Mouse (Mus musculus) urinary bladder, postnatal 10 days (tissue): Measurements from ENCODE around the gene Rtbdn.

Source experiments
- DNase-seq: peaks from one replicate; pipeline ENCODE4 v3.0.0; 2022; ENCODE audit warnings: low spot score

Rtbdn gene

DNA sequence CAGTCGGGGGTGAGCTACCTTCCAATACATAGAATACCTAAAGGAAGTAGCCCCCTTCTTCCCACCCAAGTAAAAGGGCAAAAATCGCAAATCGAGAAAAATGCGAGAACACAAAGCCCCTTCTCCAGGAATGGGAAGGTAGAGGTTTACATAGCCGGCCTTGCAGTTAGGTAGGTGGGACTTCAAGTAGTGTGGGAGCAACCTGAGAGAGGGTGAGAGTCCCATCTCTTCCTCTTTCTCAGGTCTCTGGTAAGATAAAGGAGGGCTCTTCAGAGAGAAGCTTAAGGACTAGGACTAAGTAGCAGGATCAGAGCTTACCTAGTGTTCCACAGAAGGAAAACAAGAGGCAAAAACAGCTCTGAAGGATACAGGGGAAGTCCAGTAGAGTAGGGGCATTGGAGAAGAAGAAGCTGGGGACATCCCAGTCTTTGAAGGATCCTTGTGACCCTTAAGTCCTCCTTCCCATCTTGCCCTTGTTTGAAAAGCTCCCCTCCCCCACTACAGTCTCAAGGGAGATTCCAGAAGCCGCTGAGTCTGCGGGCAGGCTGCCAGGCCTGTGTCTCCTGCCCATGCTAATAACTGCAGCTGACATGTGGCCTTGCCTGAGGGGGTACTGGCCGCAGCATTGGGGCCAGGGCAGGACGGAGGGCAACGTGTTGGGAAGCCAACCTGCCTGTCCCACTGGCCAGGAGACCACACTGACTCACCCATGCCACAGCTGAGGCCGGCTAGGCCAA, 34.0 kb downstream of the Rtbdn start:
- DNase-seq, result peak; percentile 57

DNA sequence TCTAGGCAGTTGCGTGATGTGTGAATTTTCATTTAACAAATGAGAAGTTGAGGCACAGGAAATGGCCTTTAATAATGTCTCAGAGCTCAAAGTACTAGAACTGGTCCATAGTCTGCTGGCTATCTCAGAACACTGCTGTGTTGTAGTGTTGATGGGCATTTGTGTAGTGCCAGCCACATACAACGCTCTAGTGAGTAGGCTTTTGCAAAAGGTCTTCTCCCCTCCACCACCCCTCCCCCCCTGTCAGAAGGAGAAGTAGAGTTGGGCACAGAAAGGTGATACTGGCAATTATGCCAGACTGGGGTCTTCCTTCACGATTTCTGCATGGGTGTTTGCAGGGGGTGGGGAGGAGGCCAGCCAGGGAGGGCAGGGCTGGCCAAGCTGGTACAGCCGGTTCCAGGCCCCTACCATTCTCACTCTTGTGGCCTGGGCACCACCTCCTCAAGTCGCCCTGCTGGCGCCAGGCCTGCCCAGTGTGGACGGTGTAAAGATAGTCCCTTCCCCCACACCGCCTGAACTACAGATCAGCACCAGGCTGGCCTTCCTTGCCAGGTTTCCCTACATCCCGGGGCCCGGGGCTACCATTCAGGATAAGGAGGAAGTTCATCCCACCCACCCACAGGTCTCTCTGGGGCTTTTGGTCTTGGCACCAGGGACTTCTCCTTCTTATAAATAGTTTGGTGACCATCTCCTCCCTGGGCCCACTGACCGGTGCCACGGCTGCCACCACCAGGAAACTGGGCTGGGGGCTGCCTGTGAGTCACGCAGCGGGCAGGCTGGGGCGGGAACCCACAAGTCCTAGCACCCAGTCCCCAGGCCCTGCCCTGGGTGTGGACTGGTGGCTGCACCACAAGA, 35.1 kb downstream of the Rtbdn start:
- DNase-seq, result no peak

DNA sequence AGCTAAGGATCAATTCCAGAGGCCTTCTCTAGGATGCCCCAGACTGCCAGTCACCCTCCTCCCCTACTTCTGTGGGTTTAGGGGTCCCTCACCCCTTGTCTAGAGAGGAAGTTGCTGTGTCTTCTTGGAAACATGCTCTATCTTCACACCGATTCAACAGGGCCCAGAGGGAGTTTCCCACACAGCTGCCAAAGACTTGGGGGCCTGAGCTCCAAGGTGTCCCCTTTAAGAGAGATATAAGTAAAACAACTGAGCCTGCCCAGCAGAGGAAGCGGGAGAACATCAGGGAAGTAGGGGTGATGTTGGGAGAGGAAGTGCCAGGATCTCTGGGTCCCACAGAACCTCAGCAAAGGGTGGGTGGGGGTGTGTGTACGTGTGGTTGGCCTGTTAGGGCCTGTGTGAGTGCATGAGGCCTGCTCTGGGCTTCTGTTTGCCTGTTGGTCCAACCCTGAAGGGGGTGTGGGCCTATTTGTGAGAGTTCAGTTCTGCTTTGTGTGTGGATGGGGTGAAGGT, 35.8 kb downstream of the Rtbdn start:
- no peak for DNase-seq

DNA sequence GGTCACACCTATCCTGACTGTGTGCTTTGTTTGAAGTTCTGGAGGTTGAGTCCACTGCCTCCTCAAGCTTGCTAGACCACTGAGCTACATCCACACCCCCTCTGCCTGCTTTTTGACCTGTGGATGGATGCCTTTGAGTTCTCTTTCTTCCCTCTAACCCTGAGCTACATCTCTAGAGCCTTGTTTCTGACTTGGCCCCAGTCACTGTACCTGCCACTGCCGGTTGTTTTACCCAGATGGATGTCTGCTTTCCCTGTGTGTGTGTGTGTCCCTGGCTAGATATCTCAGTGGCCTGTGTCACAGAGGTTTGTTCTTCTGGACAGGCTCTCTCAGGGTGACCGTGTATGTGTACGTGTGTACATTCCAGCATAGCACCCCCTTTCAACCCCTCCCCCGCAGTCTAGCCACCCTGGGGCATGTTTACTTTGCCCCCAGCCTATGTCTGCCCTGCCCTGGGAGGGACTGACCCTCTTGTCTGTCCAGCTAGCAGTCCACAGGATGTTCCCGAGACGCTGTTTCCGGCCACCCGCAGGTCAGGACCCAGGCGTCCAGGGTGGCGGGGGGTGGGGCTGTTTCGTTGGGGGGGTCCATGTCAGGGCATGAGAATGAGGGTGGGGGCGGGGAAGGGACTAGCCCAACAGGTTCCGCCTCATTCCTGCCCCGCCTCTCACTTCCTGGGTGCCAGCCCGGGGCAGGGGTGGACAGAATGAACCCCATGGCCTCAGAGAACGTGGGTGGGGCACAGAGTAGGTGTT, 37.7 kb downstream of the Rtbdn start:
- no peak for DNase-seq

DNA sequence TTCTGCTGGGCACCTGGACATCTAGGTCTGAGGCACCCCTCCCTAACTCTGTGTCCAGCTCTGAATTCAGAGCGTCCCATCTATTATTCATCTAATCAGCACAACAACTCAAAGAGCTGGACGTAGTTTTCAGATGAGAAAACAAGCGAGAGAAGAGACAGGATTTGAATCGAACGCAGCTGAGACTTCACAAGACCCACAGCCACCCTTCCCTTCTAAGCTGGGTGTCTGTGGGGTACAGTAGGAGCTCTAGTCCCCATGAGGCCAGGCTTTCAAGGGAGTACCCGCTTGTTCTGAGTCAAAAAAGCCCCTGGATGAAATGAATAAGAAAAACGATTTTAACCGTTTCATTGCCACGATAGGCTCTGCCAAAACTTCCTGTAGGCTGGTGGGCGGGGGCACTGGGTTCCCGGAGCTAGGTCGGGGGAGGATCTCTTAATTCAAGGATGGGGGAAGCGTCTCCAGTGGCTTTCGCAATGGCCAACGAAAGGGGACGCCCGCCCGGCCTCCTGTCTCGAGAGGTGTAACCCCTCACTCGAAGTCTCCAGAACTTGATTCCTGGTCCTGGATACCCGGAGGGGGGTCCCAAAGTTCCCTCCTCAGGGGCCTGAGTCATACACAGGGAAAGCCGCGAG, 38.4 kb downstream of the Rtbdn start:
- DNase-seq, result no peak

DNA sequence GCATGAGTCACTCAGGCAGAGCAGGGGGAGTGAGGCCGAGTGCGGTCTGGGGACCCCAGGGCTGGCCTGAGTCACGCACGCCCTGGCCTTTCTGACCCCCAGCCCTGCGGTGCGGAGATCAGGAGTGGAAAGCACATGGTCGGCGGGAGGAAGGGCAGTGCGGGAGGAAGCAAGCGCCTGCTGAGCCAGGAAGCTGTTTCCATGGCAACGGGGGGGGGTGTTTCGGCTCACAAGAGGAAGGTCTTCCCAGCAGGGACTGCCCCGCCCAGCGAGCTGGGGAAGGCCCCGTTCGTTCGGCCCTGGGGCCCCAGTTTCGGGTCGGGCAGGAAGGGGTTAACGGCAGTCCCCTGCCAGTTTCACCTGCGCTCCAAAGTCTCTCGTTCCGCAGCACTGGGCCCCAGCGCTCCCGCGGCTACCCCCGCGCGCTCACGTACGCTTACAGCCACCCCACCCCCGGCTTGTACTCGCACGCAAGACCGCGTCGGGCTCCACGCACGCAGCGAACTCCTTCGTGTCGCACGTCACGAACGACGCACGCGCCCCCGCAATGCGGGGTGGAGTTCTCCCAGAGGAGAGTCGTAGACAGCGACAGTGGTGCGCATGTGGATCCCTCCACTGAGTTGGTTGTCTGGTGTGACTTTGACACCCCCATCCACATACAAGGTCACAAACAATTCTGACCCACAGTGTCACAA, 39.0 kb downstream of the Rtbdn start:
- DNase-seq, result peak; percentile 61

DNA sequence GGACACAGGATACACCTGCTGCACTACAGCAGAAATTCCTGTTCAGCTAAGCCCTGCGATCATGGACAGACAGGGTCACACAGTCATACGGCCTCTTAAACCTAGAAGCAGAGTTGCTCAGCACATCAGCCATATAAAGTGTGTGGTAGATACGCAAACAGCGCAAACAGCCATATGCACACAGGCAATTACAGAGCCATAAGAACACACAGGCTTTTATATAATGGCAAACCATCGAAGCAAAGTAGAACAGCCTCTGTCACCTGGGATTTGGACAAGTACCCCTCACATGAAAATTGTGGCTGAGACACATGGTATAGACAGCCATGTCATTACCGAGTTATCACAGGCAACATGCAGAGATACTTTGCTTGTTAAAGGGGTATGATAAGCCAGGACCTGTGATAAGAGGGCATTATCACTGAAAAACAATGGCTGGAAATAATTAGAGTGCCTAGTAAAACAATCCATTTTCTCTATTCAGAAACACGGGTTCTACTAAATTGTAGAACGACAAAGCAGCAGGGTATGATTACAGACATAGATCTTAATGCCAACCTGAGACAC, 39.7 kb downstream of the Rtbdn start:
- no peak for DNase-seq

DNA sequence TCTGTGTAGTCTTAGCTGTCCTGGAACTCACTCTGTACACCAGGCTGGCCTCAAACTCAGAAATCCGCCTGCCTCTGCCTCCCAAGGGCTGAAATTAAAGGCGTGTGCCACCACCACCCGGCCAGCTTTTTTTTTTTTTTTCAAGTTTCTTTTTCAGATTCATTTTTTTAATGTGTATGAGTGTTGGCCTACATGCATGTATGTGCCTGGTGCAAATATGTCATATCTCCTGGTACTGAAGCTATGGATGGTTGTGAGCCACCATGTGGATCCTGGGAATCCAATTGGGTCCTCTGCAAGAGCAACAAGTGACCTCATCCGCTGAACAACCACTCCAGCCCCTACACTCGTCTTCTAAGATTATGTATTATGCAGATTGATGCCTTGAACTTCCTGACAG, 40.6 kb downstream of the Rtbdn start:
- DNase-seq, result no peak

DNA sequence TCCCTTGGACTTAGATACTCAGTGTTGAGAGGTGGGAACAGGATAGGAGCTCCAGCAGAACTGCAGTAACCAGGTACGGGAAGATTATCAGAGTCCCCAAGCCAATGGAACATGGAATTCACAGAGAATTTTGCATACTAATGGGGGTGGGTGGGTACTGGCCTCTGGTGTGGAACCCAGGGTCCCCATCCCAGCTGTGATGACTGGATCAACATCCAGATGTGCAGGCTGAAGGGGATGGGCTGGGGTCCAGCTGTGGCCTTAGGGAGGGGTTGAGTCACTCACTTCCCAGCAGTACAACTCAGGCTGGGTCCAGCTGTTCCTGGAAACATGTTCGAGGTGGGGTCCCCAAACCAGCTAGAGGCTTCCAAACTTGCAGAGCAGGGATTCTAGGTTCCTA, 41.1 kb downstream of the Rtbdn start:
- DNase-seq, result no peak

DNA sequence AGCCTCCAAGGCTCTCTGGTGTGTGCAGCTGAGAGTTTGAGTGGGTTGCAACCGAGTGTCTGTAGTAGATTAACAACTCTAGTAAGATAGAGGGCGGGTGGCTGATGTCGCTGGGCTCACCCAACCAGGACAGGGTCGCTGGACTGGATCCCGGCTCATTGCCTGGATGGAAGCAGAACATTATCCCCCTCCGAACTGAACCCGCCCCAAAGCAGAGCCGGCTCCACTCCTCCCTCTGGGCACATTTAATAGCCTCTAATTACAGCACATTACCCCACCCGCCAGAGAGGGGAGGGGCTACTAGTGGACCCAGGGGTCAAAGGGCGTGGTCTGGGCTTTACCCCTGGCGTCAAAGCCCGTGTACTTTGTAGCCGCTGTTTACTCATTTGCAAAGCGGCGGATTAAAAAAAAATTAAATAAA, 42.5 kb downstream of the Rtbdn start:
- DNase-seq, result no peak

DNA sequence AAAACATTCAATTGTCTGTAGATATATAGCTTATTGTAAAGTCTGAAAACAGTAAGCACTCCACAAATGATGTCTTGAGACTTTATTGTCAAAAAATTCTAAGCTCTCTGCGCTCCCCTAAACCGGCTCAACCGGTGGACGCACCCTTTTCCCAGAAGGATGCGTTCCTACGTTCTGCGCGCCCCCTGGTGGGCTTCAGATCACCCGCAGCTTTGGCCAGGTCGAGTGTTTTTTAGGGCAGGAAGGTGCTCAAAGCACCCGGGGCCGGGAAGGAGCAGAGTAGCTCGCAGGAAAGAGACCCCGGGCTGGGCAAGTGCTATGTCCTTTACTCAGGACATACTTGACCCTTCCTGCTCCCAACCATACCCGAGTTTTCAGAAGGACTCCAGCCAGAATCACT, 43.0 kb downstream of the Rtbdn start:
- DNase-seq, result peak; percentile 87

DNA sequence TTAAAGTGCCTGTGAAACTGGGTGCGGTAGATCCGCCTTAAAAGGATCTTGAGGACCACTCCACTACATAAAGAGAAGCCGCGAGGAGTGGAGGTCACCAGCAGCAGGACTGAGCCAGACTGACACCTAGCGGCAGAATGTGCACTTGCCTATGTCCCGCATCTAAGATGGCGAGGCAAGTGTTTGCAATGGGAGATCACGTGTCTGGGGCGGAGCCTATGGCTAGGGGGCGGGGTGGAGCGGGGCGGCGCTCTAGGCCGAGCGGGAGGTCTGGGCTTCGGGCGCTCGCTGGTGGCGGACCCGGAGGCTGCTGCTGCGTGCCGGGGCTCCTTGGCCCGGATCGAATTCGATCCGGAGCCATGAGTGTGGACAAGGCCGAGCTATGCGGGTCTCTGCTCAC, 43.6 kb downstream of the Rtbdn start, which contains the start of gene Hook2:
Gene Hook2 (plus strand): TSS at position 255 of the 400 bp plus-strand sequence.
- DNase-seq, result peak; percentile 91

DNA sequence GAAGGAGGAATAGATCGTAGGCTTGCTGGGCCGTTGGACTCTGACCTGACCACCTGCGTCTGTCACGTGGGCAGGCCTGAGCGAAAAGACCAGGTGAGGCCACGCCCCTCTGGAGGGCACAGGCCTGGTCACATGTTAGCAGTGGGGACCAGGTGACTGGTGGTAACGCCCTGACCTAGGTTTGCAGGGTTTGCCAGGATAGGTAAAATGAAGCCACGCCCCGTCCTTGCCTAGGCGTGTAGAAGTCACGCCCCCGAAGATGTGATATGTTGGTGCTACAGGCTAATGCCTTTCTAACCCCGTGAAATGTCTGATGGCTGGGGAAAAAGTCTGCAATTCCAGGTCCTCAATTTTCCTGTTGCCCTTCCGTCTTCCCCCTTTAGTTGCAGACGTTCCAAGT, 44.0 kb downstream of the Rtbdn start:
- no peak for DNase-seq

DNA sequence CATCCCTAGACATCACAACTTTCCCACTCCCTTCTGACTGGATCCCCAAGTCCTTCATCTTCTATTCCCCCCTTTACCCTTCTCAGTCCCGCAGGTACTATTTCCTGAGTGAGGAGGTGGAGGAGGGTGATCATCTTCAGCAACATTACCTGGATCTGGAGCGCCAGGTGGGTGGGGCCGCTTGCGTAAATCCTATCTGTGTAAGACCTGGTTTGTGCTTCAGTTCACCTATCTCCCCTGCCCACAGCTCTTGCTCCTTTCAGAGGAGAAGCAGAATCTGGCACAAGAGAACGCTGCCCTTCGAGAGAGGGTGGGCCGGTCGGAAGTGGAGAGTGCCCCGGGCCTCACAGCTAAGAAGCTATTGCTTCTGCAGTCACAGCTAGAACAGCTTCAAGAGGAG, 47.6 kb downstream of the Rtbdn start:
- no peak for DNase-seq

DNA sequence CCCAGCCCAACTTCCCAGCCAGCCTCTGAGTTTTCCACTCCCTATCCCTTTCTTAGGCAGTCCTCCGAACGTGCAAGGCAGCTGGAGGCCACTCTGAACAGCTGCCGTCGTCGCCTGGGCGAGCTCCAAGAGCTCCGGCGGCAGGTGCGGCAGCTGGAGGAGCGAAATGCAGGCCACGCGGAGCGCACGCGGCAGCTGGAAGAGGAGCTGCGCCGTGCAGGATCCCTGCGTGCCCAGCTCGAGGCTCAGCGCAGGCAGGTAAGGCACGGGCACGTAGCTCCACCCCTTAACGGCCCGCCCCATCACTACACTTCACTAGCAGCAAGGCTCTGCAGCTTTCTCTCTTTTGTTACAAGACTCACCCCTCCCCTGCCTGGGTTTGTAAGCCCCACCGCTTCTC, 48.9 kb downstream of the Rtbdn start:
- no peak for DNase-seq

DNA sequence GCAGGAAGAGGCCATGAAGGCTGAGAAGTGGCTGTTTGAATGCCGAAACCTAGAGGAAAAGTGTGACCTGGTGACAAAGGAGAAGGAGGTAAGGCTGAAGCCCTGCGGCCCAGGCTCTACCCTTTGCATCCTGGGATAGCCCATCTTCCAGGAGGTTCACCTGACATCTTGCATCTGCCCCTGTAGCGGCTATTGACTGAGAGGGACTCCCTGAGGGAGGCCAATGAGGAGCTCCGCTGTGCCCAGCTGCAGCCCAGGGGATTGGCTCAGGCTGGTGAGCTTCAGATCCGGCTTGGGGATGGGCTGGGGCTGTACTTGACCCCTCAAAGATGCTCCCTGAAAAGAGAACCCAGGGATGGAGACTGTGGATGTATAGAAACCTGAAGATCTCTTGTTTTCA, 50.2 kb downstream of the Rtbdn start:
- no peak for DNase-seq

DNA sequence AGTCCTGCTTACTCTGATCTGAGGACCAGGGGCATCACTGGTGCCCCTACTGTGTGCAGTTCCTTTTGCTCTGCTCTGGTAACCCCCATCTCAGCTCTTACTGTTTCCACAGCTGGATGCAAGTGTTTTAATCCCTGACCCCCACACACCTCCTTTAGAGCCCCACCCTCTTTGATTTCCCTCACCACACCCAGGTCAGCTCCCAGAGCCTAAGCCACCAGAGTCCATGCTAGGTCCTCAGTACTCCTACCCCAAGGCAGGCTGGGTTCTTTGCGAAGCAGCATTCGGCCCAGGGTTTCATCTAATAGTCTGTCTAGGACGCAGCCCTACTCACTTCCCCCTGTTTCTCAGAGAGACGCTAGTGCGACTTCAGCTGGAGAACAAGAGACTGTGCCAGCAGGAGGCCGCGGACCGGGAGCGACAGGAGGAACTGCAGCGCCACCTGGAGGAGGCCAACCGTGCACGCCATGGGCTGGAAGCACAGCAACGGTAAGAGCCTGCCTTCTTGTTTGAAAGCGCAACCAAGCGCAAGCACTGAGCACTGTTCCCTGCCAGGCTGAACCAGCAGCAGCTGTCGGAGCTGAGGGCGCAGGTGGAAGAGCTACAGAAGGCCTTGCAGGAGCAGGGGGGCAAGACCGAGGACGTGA, 51.0 kb downstream of the Rtbdn start:
- DNase-seq, result peak; percentile 74
